Mouse (Mus musculus): ENCODE results near the gene Dph6.

The Dph6 gene

GRCm38 (mm10) chr2:114540416-114540815 lies 114.3 kb downstream of the Dph6 start:
- no peak for DNase-seq (ENCODE audit: low read depth, low spot score)

- DNase-seq (ENCODE audit: low read depth, low spot score), result no peak
These were observed 118.7 kb downstream of the Dph6 start for GRCm38 (mm10) chr2:114536032-114536431.

GRCm38 (mm10) chr2:114531010-114531756 lies 123.6 kb downstream of the Dph6 start:
- no peak for DNase-seq (ENCODE audit: low read depth, low spot score)

- no peak for DNase-seq (ENCODE audit: low read depth, low spot score)
These were observed 134.3 kb downstream of the Dph6 start for GRCm38 (mm10) chr2:114520414-114520813.

- no peak for DNase-seq (ENCODE audit: low read depth, low spot score)
These were observed 134.9 kb downstream of the Dph6 start for GRCm38 (mm10) chr2:114519907-114520306.

- no peak for DNase-seq (ENCODE audit: low read depth, low spot score)
These were observed 162.4 kb downstream of the Dph6 start for GRCm38 (mm10) chr2:114492398-114492797.

GRCm38 (mm10) chr2:114491907-114492306 lies 162.9 kb downstream of the Dph6 start:
- DNase-seq (ENCODE audit: low read depth, low spot score), result no peak

- no peak for DNase-seq (ENCODE audit: low read depth, low spot score)
These were observed 167.8 kb downstream of the Dph6 start for GRCm38 (mm10) chr2:114486980-114487379.

All from WW6 (cell line).